Mouse (Mus musculus) kidney, postnatal 0 days (tissue): ENCODE data around the gene Gli2. TPM values are rescaled to one million over a fixed set of nuclear protein-coding genes. Genes with fewer than 3 reads are reported as not detected.
A peak's percentile ranks its signal among the peaks of the same experiment; 100 is the strongest.

Source experiments
- ATAC-seq: fragments of 200-750 bp; cut with Nextera tagmentation; replicated peaks from 2 replicates; pipeline ENCODE4 v1.8.0; 2017; ENCODE audit warnings: low read depth, moderate number of reproducible peaks, moderate TSS enrichment, moderate library complexity; ENCODE audit not compliant: low FRiP score
- DNase-seq: peaks from one replicate; pipeline ENCODE4 v3.0.0-alpha.2; 2016; ENCODE audit warnings: low spot score
- H3K27ac ChIP-seq: fragments of 300-500 bp; sonication (generic); 2 replicates; pipeline ENCODE4 v1.5.1; 2014; ENCODE audit warnings: mild to moderate bottlenecking
- H3K27me3 ChIP-seq: fragments of 300-500 bp; sonication (generic); 2 replicates; pipeline ENCODE4 v1.6.1; 2014; ENCODE audit warnings: low read length, mixed read lengths; ENCODE audit not compliant: insufficient read depth
- H3K36me3 ChIP-seq: fragments of 300-500 bp; sonication (generic); 2 replicates; pipeline ENCODE4 v1.6.1; 2014; ENCODE audit warnings: low read length, mixed read lengths; ENCODE audit not compliant: insufficient read depth
- H3K4me1 ChIP-seq: fragments of 300-500 bp; sonication (generic); replicated peaks from 2 replicates; pipeline ENCODE4 v1.6.1; 2014; ENCODE audit warnings: antibody characterized with exemption, low read length, mixed read lengths; ENCODE audit not compliant: insufficient read depth
- H3K4me2 ChIP-seq: fragments of 300-500 bp; sonication (generic); 2 replicates; pipeline ENCODE4 v1.6.1; 2014; ENCODE audit warnings: mild to moderate bottlenecking, low read length, moderate library complexity, mixed read lengths
- H3K4me3 ChIP-seq: fragments of 300-500 bp; sonication (generic); replicated peaks from 2 replicates; pipeline ENCODE4 v1.5.1; 2014; ENCODE audit warnings: low read depth, low read length
- H3K9ac ChIP-seq: fragments of 300-500 bp; sonication (generic); 2 replicates; pipeline ENCODE4 v1.6.1; 2014; ENCODE audit warnings: low read depth, low read length
- H3K9me3 ChIP-seq: fragments of 300-500 bp; sonication (generic); replicated peaks from 2 replicates; pipeline ENCODE4 v1.6.1; 2016; ENCODE audit warnings: low read length, inconsistent platforms, mixed read lengths
- CTCF ChIP-seq: IDR thresholded peaks from 2 replicates; pipeline ENCODE4 v1.5.1; 2016; ENCODE audit warnings: antibody characterized with exemption, low read depth, mild to moderate bottlenecking, moderate library complexity
- WGBS: fragments of 180-500 bp; shearing (Covaris S2); extraction: QIAGEN DNeasy Blood & Tissue Kit; methylation state at CpG from one replicate; pipeline ENCODE4 v1.1.7; 2014; 5-methylcytosine and 5-hydroxymethylcytosine counted together
- polyA plus RNA-seq: library from polyadenylated mRNA; unstranded; fragments of >200 nt; fragmentation: Nextera tagmentation; extraction: Ambion mirVana; gene quantifications from 2 replicates; pipeline ENCODE4 v1.2.1, GENCODE M21; 2015

Gene Gli2
- polyA plus RNA-seq, 1 experiment from 2014 or later: 2.6 TPM

DNA sequence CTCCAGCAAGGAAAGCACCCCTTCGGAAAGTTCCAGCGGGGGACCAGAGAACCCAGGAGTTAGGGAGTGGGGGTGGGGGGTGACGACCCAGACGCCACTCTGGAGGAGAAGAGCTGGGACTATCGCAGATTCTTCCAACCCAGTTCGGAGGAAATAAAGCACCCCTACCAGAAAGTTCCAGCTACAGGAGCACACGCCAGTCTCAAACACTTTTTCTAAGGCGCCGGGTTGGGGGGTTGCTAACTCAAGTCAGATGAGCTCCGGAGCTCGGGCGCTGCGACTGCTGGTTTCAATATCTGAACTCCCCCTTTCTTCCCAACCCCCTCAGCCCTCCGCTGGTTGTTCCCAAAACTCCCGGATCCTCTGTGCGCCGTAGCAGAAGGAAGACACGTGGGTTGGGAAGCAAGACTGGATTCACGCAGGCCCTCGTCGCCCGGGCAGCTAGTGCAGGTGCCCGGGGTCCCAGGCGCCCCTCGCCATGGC, 494 bp upstream of the Gli2 start:
- peak overlapping the region; percentile 25; the same call in 1 of the 2 replicates for H3K9ac ChIP-seq
- H3K4me2 ChIP-seq: peak overlapping the region; percentile 73
- WGBS: 1% methylated on average over 25 of the region's 25 CpGs
- H3K27me3 ChIP-seq: peaks cover 4% of the 10 kb centered on the region; the same call in 1 of the 2 replicates
- no peaks in the 10 kb centered on the region for H3K9me3 ChIP-seq
- ATAC-seq (no peak; the same call in none of the 2 replicates), DNase-seq (peak; percentile 79)
- H3K36me3 ChIP-seq: no peaks in the 10 kb centered on the region
- H3K27ac ChIP-seq: 0 out of 2 replicates have a peak overlapping the region, but pooled peaks have one; percentile 55
- H3K4me3 ChIP-seq: peak overlapping the region; percentile 47
- H3K4me1 ChIP-seq: peaks cover 4% of the 10 kb centered on the region; the same call in 1 of the 2 replicates
- no peak for TF ChIP-seq CTCF

GRCm38 (mm10) chr1:119052631-119053177, 715 bp downstream of the Gli2 start:
- TF ChIP-seq CTCF: no peak
- ATAC-seq: 0 out of 2 replicates have a peak, but pooled peaks have one; percentile 27
- under 1% methylated on average over 32 of the region's 33 CpGs for WGBS
- Histone ChIP-seq H3K36me3 (no peaks in the 10 kb centered on the region), H3K4me2 (peak overlapping the region; percentile 73), H3K9ac (peak overlapping the region; percentile 33; the same call in 1 of the 2 replicates), H3K27me3 (peaks cover 4% of the 10 kb centered on the region; the same call in 1 of the 2 replicates), H3K4me1 (peaks cover 8% of the 10 kb centered on the region; the same call in 1 of the 2 replicates), H3K9me3 (no peaks in the 10 kb centered on the region), H3K27ac (peak overlapping the region; percentile 55), H3K4me3 (peak overlapping the region; percentile 47)
- peak; percentile 72 for DNase-seq

DNA sequence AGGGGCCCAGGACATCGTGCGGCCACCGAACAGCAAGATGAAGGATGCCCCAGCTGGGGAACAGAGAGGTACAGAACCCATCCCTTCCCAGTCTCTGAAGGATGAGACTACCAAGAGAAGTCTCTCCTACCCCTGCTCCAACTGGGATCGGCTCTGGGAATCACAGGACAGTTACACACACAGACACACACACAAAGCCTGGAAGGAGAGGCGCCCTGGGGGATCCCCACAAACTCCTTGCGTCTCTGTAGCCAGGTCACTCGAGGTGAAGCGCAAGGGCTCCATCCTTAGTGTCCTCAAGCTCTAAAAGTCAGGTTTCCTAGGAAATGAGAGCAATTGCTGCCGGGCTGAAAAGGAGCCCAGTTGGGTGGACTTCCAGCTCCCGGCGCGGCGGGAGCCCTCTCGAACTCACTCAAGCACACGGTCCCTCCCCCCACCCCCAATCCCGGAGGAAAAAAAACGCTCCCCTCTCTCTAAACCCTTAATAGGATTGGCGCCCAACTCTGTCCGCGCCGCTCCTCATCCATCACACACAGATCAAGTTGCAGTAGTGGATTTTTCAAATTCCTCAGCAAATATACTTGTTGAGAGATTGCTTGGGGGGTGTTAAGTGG, 1.4 kb downstream of the Gli2 start:
- no peaks in the 10 kb centered on the region for H3K36me3 ChIP-seq
- H3K4me3 ChIP-seq: peak overlapping the region; percentile 47
- H3K9me3 ChIP-seq: no peaks in the 10 kb centered on the region
- ATAC-seq (no peak), DNase-seq (peak; percentile 79)
- H3K9ac ChIP-seq: peak overlapping the region; percentile 33; the same call in 1 of the 2 replicates
- WGBS: under 1% methylated on average over 21 of the region's 21 CpGs
- no peak for TF ChIP-seq CTCF
- peaks cover 8% of the 10 kb centered on the region; the same call in 1 of the 2 replicates for H3K4me1 ChIP-seq
- H3K27me3 ChIP-seq: peaks cover 4% of the 10 kb centered on the region; the same call in 1 of the 2 replicates
- peak overlapping the region; percentile 73 for H3K4me2 ChIP-seq
- peak overlapping the region; percentile 20; the same call in 1 of the 2 replicates for H3K27ac ChIP-seq

DNA sequence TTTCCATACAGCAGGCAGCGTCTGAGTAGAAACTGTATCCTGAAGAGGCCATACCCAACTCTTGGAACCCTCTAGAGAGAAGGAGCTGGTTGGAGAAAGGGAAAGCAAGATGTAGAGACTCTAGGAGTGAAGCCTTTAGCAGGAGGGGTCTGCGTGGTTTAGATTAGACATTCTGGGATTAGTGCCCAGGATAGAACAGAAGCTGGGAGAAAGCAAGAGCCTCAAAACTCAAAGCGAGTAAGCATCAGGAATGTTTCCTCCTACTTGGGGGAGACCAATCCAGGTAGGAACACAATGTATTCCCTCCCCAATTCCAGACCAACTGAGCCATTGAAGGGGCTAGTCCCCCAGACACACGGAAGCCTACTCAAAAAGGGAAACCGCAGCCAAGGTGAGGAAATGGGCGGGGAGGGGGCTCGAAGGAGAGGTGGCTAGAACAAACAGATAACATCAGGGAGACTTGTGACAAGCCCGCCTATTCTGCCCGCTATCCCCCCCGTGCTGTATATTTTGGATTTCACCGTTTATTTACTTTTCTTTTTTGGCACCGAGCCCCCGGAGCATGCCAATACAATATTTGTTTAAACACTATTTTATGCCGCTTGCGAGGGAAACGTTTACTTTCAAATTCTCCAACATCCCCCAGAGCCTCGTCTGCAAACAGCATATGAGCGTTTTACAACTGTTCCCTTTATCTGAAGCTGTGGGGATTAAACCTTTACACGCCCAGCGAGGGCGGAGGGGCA, 2.1 kb downstream of the Gli2 start:
- ATAC-seq (no peak), DNase-seq (peak; percentile 34)
- H3K9ac ChIP-seq: peak overlapping the region; percentile 6; the same call in 1 of the 2 replicates
- no peak for TF ChIP-seq CTCF
- no peaks in the 10 kb centered on the region for H3K9me3 ChIP-seq
- peak overlapping the region; percentile 73 for H3K4me2 ChIP-seq
- H3K4me3 ChIP-seq: peak overlapping the region; percentile 47
- H3K4me1 ChIP-seq: peaks cover 8% of the 10 kb centered on the region; the same call in 1 of the 2 replicates
- 8% methylated on average over 21 of the region's 21 CpGs for WGBS
- H3K27ac ChIP-seq: peak overlapping the region; percentile 20; the same call in 1 of the 2 replicates
- H3K36me3 ChIP-seq: no peaks in the 10 kb centered on the region
- peaks cover 4% of the 10 kb centered on the region; the same call in 1 of the 2 replicates for H3K27me3 ChIP-seq

- H3K27me3 ChIP-seq: peaks cover 4% of the 10 kb centered on the region; the same call in 1 of the 2 replicates
- no peak overlapping the region for H3K4me3 ChIP-seq
- 62% methylated on average over 10 of the region's 10 CpGs for WGBS
- H3K4me1 ChIP-seq: peaks cover 8% of the 10 kb centered on the region; the same call in 1 of the 2 replicates
- H3K27ac ChIP-seq: no peak overlapping the region
- H3K4me2 ChIP-seq: no peak overlapping the region
- DNase-seq (no peak), ATAC-seq (no peak)
- TF ChIP-seq CTCF: no peak
- no peak overlapping the region for H3K9ac ChIP-seq
- no peaks in the 10 kb centered on the region for H3K36me3 ChIP-seq
- no peaks in the 10 kb centered on the region for H3K9me3 ChIP-seq
Observed at GRCm38 (mm10) chr1:119049812-119050615, 3.4 kb downstream of the Gli2 start.
